In the genomic region with DNA sequence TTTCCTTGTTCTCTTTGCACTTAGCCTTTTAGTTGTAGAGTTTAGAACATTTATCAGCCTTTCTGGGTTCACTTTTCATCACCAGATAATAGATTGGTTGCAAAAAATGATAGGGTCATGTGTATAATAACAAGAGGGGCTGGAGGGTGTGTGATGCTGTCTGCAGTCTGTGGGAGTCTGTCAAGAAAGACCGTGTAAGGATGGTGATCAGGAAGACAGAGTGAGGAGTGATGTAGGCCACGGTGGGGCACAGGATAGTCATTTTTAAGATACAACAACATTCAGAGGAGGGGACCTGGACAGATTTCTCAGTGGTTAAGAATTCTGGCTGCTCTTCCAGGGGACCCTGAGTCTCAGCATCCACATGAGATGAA, we compare ENCODE assay signal across 15 mouse cellular contexts. TPM values are rescaled to one million over a fixed set of nuclear protein-coding genes. Genes with fewer than 3 reads are reported as not detected.
DNase-seq lines count a peak whose midpoint lies in the region; ATAC-seq and TF ChIP-seq lines count a peak whose summit lies in the region.
"Had no signal": no experiment of that assay in that cellular context is flagged by ENCODE, and none has a peak within 500 bp of the region (broad histone marks: within the 10 kb centered on the region; RNA-seq: fewer than 3 reads in every experiment).

No protein-coding gene starts in this region.

- H3K9ac ChIP-seq in heart, adult 2 months (ENCODE audit: low read depth, low read length), result no peak overlapping the region
- H3K9ac ChIP-seq in limb, embryonic 13.5 days, result no peak overlapping the region
- no peak overlapping the region for H3K9ac ChIP-seq in hindbrain, embryonic 14.5 days
- H3K9ac ChIP-seq in stomach, embryonic 14.5 days (replicated peaks; ENCODE audit: low read depth, low read length), result no peak overlapping the region

- no peak overlapping the region for H3K4me2 ChIP-seq in limb, embryonic 13.5 days (replicated peaks)
- no peak overlapping the region for H3K4me2 ChIP-seq in hindbrain, embryonic 14.5 days (replicated peaks)
- no peak overlapping the region for H3K4me2 ChIP-seq in stomach, embryonic 14.5 days (replicated peaks; ENCODE audit: low read depth, low read length)

- no peak for ATAC-seq in limb, embryonic 13.5 days (ENCODE audit: low FRiP score, low read depth)
- ATAC-seq in hindbrain, embryonic 14.5 days (ENCODE audit: low FRiP score), result no peak
- ATAC-seq in stomach, embryonic 14.5 days (ENCODE audit: insufficient number of reproducible peaks, insufficient read depth, low FRiP score, low read depth), result no peak

- no peak for TF ChIP-seq CTCF in heart, adult 2 months (IDR thresholded peaks at IDR 0.05)

- no peaks in the 10 kb centered on the region for H3K79me2 ChIP-seq in heart, adult 2 months (replicated peaks; ENCODE audit: control insufficient read depth, insufficient read depth, low read length)

- DNase-seq in heart, adult 2 months, result no peak
- no peak for DNase-seq in heart, postnatal 10 days
- DNase-seq in limb, embryonic 10.5 days (ENCODE audit: low spot score), result no peak
- no peak for DNase-seq in hindbrain, embryonic 14.5 days (ENCODE audit: low spot score)
- DNase-seq in cerebellum, adult 9-10 months, result no peak
- DNase-seq in midbrain, embryonic 10.5 days (ENCODE audit: low spot score), result no peak

- no peaks in the 10 kb centered on the region for H3K9me3 ChIP-seq in limb, embryonic 13.5 days
- no peaks in the 10 kb centered on the region for H3K9me3 ChIP-seq in limb, embryonic 10.5 days (replicated peaks)
- H3K9me3 ChIP-seq in hindbrain, embryonic 14.5 days (ENCODE audit: control insufficient read depth, low read length), result no peaks in the 10 kb centered on the region
- no peaks in the 10 kb centered on the region for H3K9me3 ChIP-seq in stomach, embryonic 14.5 days (ENCODE audit: control insufficient read depth, low read depth, low read length)
- no peaks in the 10 kb centered on the region for H3K9me3 ChIP-seq in midbrain, embryonic 10.5 days (replicated peaks)
- H3K9me3 ChIP-seq: megakaryocyte, embryonic 14.5 days had no signal

- no peak for TF ChIP-seq EP300 in heart, adult 2 months (IDR thresholded peaks at IDR 0.05; ENCODE audit: insufficient read depth, low read depth, low read length)

- H3K27ac ChIP-seq in heart, adult 2 months, result peak overlapping the region; percentile 87
- H3K27ac ChIP-seq in limb, embryonic 13.5 days, result peak overlapping the region; percentile 45; the same call in 1 of the 2 replicates
- H3K27ac ChIP-seq in limb, embryonic 10.5 days, result no peak overlapping the region
- 0 out of 2 replicates have a peak overlapping the region, but pooled peaks have one; percentile 36 for H3K27ac ChIP-seq in hindbrain, embryonic 14.5 days
- H3K27ac ChIP-seq in stomach, embryonic 14.5 days (ENCODE audit: low read length), result peak overlapping the region; percentile 90; the same call in 1 of the 2 replicates
- no peak overlapping the region for H3K27ac ChIP-seq in midbrain, embryonic 10.5 days (replicated peaks)

- peaks cover 44% of the 10 kb centered on the region for H3K4me1 ChIP-seq in heart, adult 2 months (ENCODE audit: control insufficient read depth, insufficient read depth, low read length)
- H3K4me1 ChIP-seq in limb, embryonic 13.5 days, result peaks cover 22% of the 10 kb centered on the region
- peaks cover 6% of the 10 kb centered on the region; the same call in 1 of the 2 replicates for H3K4me1 ChIP-seq in limb, embryonic 10.5 days
- peaks cover 20% of the 10 kb centered on the region for H3K4me1 ChIP-seq in hindbrain, embryonic 14.5 days (replicated peaks; ENCODE audit: control insufficient read depth, insufficient read depth, low read length)
- peaks cover 32% of the 10 kb centered on the region for H3K4me1 ChIP-seq in stomach, embryonic 14.5 days (ENCODE audit: control insufficient read depth, insufficient read depth, low read length)
- peaks cover 11% of the 10 kb centered on the region for H3K4me1 ChIP-seq in midbrain, embryonic 10.5 days

- no peak for TF ChIP-seq POLR2A in heart, adult 2 months (IDR thresholded peaks at IDR 0.05; ENCODE audit: insufficient read depth, low read depth, low read length)

- WGBS in heart, adult 2 months, result 49% methylated on average over 2 of the region's 2 CpGs
- 82% methylated on average over 2 of the region's 2 CpGs for WGBS in limb, embryonic 13.5 days
- 92% methylated on average over 2 of the region's 2 CpGs for WGBS in limb, embryonic 10.5 days
- 78% methylated on average over 2 of the region's 2 CpGs for WGBS in hindbrain, embryonic 14.5 days
- WGBS in stomach, embryonic 14.5 days, result 63% methylated on average over 2 of the region's 2 CpGs
- 83% methylated on average over 2 of the region's 2 CpGs for WGBS in midbrain, embryonic 10.5 days

- no peak overlapping the region for H3K4me3 ChIP-seq in heart, adult 2 months
- H3K4me3 ChIP-seq in limb, embryonic 13.5 days, result no peak overlapping the region
- H3K4me3 ChIP-seq in limb, embryonic 10.5 days, result no peak overlapping the region
- no peak overlapping the region for H3K4me3 ChIP-seq in hindbrain, embryonic 14.5 days (replicated peaks; ENCODE audit: low read length)
- no peak overlapping the region for H3K4me3 ChIP-seq in stomach, embryonic 14.5 days (ENCODE audit: low read depth, low read length)
- H3K4me3 ChIP-seq in midbrain, embryonic 10.5 days, result no peak overlapping the region

- H3K36me3 ChIP-seq in heart, adult 2 months (ENCODE audit: control insufficient read depth, insufficient read depth, low read length), result peaks cover 5% of the 10 kb centered on the region
- H3K36me3 ChIP-seq in limb, embryonic 13.5 days, result no peaks in the 10 kb centered on the region
- H3K36me3 ChIP-seq in limb, embryonic 10.5 days, result no peaks in the 10 kb centered on the region
- no peaks in the 10 kb centered on the region for H3K36me3 ChIP-seq in hindbrain, embryonic 14.5 days (replicated peaks; ENCODE audit: control insufficient read depth, insufficient read depth)
- no peaks in the 10 kb centered on the region for H3K36me3 ChIP-seq in stomach, embryonic 14.5 days (ENCODE audit: control insufficient read depth, insufficient read depth, low read length)
- H3K36me3 ChIP-seq in midbrain, embryonic 10.5 days, result no peaks in the 10 kb centered on the region

- intact Hi-C loops in heart, adult 2 months (cut with DNase I), result no loop called here
- intact Hi-C loops in heart, postnatal 10 days (cut with DNase I), result no loop called here

- H3K27me3 ChIP-seq in heart, adult 2 months (ENCODE audit: control insufficient read depth, insufficient read depth, low read length), result no peaks in the 10 kb centered on the region
- no peaks in the 10 kb centered on the region for H3K27me3 ChIP-seq in limb, embryonic 13.5 days
- no peaks in the 10 kb centered on the region for H3K27me3 ChIP-seq in limb, embryonic 10.5 days (ENCODE audit: low read depth, poor library complexity, severe bottlenecking)
- no peaks in the 10 kb centered on the region for H3K27me3 ChIP-seq in hindbrain, embryonic 14.5 days (ENCODE audit: control insufficient read depth, insufficient read depth, low read length)
- no peaks in the 10 kb centered on the region for H3K27me3 ChIP-seq in stomach, embryonic 14.5 days (ENCODE audit: control insufficient read depth, insufficient read depth, low read length)
- no peaks in the 10 kb centered on the region for H3K27me3 ChIP-seq in midbrain, embryonic 10.5 days (ENCODE audit: low read depth, poor library complexity, severe bottlenecking)

RNA-seq across cellular contexts. Expression of a gene that starts 15.6 kb away (rescaled TPM):
- under 1 TPM in 1 of 2 experiments, not detected in 1; 0.73 TPM for total RNA-seq in heart, adult 2 months (2021)
- polyA plus RNA-seq in heart, adult 2 months (2012; rRNA removed), result 0.50 and 2,957 TPM in 2 replicates
- total RNA-seq in heart, postnatal 10 days (2021), result 1 to 10 TPM in 1 of 2 experiments, not detected in 1; 4.2 TPM
- not detected in 2 replicates for polyA plus RNA-seq in limb, embryonic 13.5 days (2015; fragmentation: Nextera tagmentation; extraction: Ambion mirVana)
- polyA plus RNA-seq in limb, embryonic 10.5 days (2016; fragmentation: Nextera tagmentation; extraction: Ambion mirVana), result not detected in 2 replicates
- polyA plus RNA-seq in hindbrain, embryonic 14.5 days (2014; fragmentation: Nextera tagmentation; extraction: Ambion mirVana), result not detected in 2 replicates
- polyA plus RNA-seq in stomach, embryonic 14.5 days (2014; fragmentation: Nextera tagmentation; extraction: Ambion mirVana), result not detected in 2 replicates
- not detected in 2 replicates for polyA plus RNA-seq in midbrain, embryonic 10.5 days (2016; fragmentation: Nextera tagmentation; extraction: Ambion mirVana)
- total RNA-seq: adrenal gland, postnatal 25 days; gastrocnemius, postnatal 25 days; layer of hippocampus, adult 18-20 months had no signal
- polyA plus RNA-seq: forebrain, embryonic 11.5 days; limb, embryonic 11.5 days; neural tube, embryonic 11.5 days had no signal

Comparison
In these comparisons a context has a peak if more than half of its experiments do, and no peak if none do; other contexts are left out.
1. H3K27ac ChIP-seq: peak in heart, adult 2 months (single experiment), limb, embryonic 13.5 days (single experiment), hindbrain, embryonic 14.5 days (single experiment) and stomach, embryonic 14.5 days (single experiment); none in limb, embryonic 10.5 days (single experiment) and midbrain, embryonic 10.5 days (single experiment).